Mouse (Mus musculus): ENCODE data around the gene Hoxb5. TPM values are rescaled to one million over a fixed set of nuclear protein-coding genes. Genes with fewer than 3 reads are reported as not detected.

Gene Hoxb5
- polyA plus RNA-seq, 1 experiment from 2014 or later = 33.1 TPM

- WGBS = under 1% methylated on average over 44 of the region's 45 CpGs
- Histone ChIP-seq H3K4me1 (replicated peaks; ENCODE audit: control insufficient read depth, insufficient read depth, low read length) (no peaks in the 10 kb centered on the region), H3K9me3 (ENCODE audit: control insufficient read depth, low read length) (no peaks in the 10 kb centered on the region), H3K27ac (ENCODE audit: low read depth, low read length) (peak overlapping the region; percentile 98), H3K36me3 (ENCODE audit: control insufficient read depth, insufficient read depth, low read length) (no peaks in the 10 kb centered on the region), H3K4me3 (ENCODE audit: low read depth, low read length) (peak overlapping the region; percentile 63), H3K27me3 (ENCODE audit: control insufficient read depth, insufficient read depth, low read length) (peaks cover 78% of the 10 kb centered on the region), H3K9ac (ENCODE audit: low read depth, low read length) (peak overlapping the region; percentile 87), H3K4me2 (replicated peaks; ENCODE audit: low read depth, low read length) (peak overlapping the region; percentile 64)
- DNase-seq (ENCODE audit: low spot score) (no peak), ATAC-seq (ENCODE audit: low FRiP score) (peak; percentile 74)
These were observed 15.4 kb downstream of the Hoxb5 start for GRCm38 (mm10) chr11:96318368-96319070.

GRCm38 (mm10) chr11:96319071-96319902 is 16.2 kb downstream of the Hoxb5 start:
- peak overlapping the region; percentile 98 for H3K27ac ChIP-seq (ENCODE audit: low read depth, low read length)
- DNase-seq (ENCODE audit: low spot score) = no peak
- peak overlapping the region; percentile 63 for H3K4me3 ChIP-seq (ENCODE audit: low read depth, low read length)
- peak overlapping the region; percentile 64 for H3K4me2 ChIP-seq (replicated peaks; ENCODE audit: low read depth, low read length)
- WGBS = under 1% methylated on average over 32 of the region's 34 CpGs
- ATAC-seq (ENCODE audit: low FRiP score) = peak; percentile 62
- H3K9me3 ChIP-seq (ENCODE audit: control insufficient read depth, low read length) = no peaks in the 10 kb centered on the region
- peak overlapping the region; percentile 87 for H3K9ac ChIP-seq (ENCODE audit: low read depth, low read length)
- no peaks in the 10 kb centered on the region for H3K36me3 ChIP-seq (ENCODE audit: control insufficient read depth, insufficient read depth, low read length)
- no peaks in the 10 kb centered on the region for H3K4me1 ChIP-seq (replicated peaks; ENCODE audit: control insufficient read depth, insufficient read depth, low read length)
- peaks cover 75% of the 10 kb centered on the region for H3K27me3 ChIP-seq (ENCODE audit: control insufficient read depth, insufficient read depth, low read length)

- Histone ChIP-seq H3K4me3 (ENCODE audit: low read depth, low read length) (peak overlapping the region; percentile 63), H3K27ac (ENCODE audit: low read depth, low read length) (peak overlapping the region; percentile 98), H3K9ac (ENCODE audit: low read depth, low read length) (peak overlapping the region; percentile 87), H3K4me1 (replicated peaks; ENCODE audit: control insufficient read depth, insufficient read depth, low read length) (no peaks in the 10 kb centered on the region), H3K9me3 (ENCODE audit: control insufficient read depth, low read length) (no peaks in the 10 kb centered on the region), H3K36me3 (ENCODE audit: control insufficient read depth, insufficient read depth, low read length) (no peaks in the 10 kb centered on the region), H3K27me3 (ENCODE audit: control insufficient read depth, insufficient read depth, low read length) (peaks cover 73% of the 10 kb centered on the region), H3K4me2 (replicated peaks; ENCODE audit: low read depth, low read length) (peak overlapping the region; percentile 64)
- DNase-seq (ENCODE audit: low spot score) (no peak), ATAC-seq (ENCODE audit: low FRiP score) (no peak)
- WGBS = under 1% methylated on average over 29 of the region's 29 CpGs
These were observed 16.8 kb downstream of the Hoxb5 start for GRCm38 (mm10) chr11:96319910-96320309.

- H3K27me3 ChIP-seq (ENCODE audit: control insufficient read depth, insufficient read depth, low read length) = peaks cover 73% of the 10 kb centered on the region
- WGBS = under 1% methylated on average over 17 of the region's 17 CpGs
- H3K4me2 ChIP-seq (replicated peaks; ENCODE audit: low read depth, low read length) = peak overlapping the region; percentile 64
- peak overlapping the region; percentile 98 for H3K27ac ChIP-seq (ENCODE audit: low read depth, low read length)
- H3K9me3 ChIP-seq (ENCODE audit: control insufficient read depth, low read length) = no peaks in the 10 kb centered on the region
- peak overlapping the region; percentile 63 for H3K4me3 ChIP-seq (ENCODE audit: low read depth, low read length)
- ATAC-seq (ENCODE audit: low FRiP score) (no peak), DNase-seq (ENCODE audit: low spot score) (no peak)
- no peaks in the 10 kb centered on the region for H3K4me1 ChIP-seq (replicated peaks; ENCODE audit: control insufficient read depth, insufficient read depth, low read length)
- H3K36me3 ChIP-seq (ENCODE audit: control insufficient read depth, insufficient read depth, low read length) = no peaks in the 10 kb centered on the region
- peak overlapping the region; percentile 87 for H3K9ac ChIP-seq (ENCODE audit: low read depth, low read length)
These were observed 17.6 kb downstream of the Hoxb5 start for GRCm38 (mm10) chr11:96320688-96321087.

GRCm38 (mm10) chr11:96321846-96322245 is 18.7 kb downstream of the Hoxb5 start:
- H3K4me3 ChIP-seq (ENCODE audit: low read depth, low read length) = peak overlapping the region; percentile 63

GRCm38 (mm10) chr11:96322738-96323137 is 19.6 kb downstream of the Hoxb5 start:
- peak overlapping the region; percentile 56 for H3K4me3 ChIP-seq (ENCODE audit: low read depth, low read length)
- H3K4me1 ChIP-seq (replicated peaks; ENCODE audit: control insufficient read depth, insufficient read depth, low read length) = no peaks in the 10 kb centered on the region
- ATAC-seq (ENCODE audit: low FRiP score) = no peak
- H3K9ac ChIP-seq (ENCODE audit: low read depth, low read length) = peak overlapping the region; percentile 95
- no peaks in the 10 kb centered on the region for H3K9me3 ChIP-seq (ENCODE audit: control insufficient read depth, low read length)
- peak overlapping the region; percentile 35 for H3K4me2 ChIP-seq (replicated peaks; ENCODE audit: low read depth, low read length)
- DNase-seq (ENCODE audit: low spot score) = no peak
- peaks cover 83% of the 10 kb centered on the region for H3K27me3 ChIP-seq (ENCODE audit: control insufficient read depth, insufficient read depth, low read length)
- peak overlapping the region; percentile 98 for H3K27ac ChIP-seq (ENCODE audit: low read depth, low read length)
- H3K36me3 ChIP-seq (ENCODE audit: control insufficient read depth, insufficient read depth, low read length) = no peaks in the 10 kb centered on the region
- WGBS = 8% methylated on average over 6 of the region's 6 CpGs

More at GRCm38 (mm10) chr11:96321846-96322245, 18.7 kb downstream of the Hoxb5 start:
- H3K4me1 ChIP-seq (replicated peaks; ENCODE audit: control insufficient read depth, insufficient read depth, low read length) = no peaks in the 10 kb centered on the region
- ATAC-seq (ENCODE audit: low FRiP score) = no peak
- H3K9me3 ChIP-seq (ENCODE audit: control insufficient read depth, low read length) = no peaks in the 10 kb centered on the region
- H3K9ac ChIP-seq (ENCODE audit: low read depth, low read length) = peak overlapping the region; percentile 87; the same call in 1 of the 2 replicates
- WGBS = 9% methylated on average over 5 of the region's 5 CpGs
- H3K27me3 ChIP-seq (ENCODE audit: control insufficient read depth, insufficient read depth, low read length) = peaks cover 76% of the 10 kb centered on the region
- peak overlapping the region; percentile 35 for H3K4me2 ChIP-seq (replicated peaks; ENCODE audit: low read depth, low read length)
- DNase-seq (ENCODE audit: low spot score) = no peak
- H3K36me3 ChIP-seq (ENCODE audit: control insufficient read depth, insufficient read depth, low read length) = no peaks in the 10 kb centered on the region
- peak overlapping the region; percentile 98 for H3K27ac ChIP-seq (ENCODE audit: low read depth, low read length)

- Histone ChIP-seq H3K4me2 (replicated peaks; ENCODE audit: low read depth, low read length) (peak within 1 kb of the TSS; percentile 35), H3K9ac (ENCODE audit: low read depth, low read length) (peak within 1 kb of the TSS; percentile 95), H3K4me1 (replicated peaks; ENCODE audit: control insufficient read depth, insufficient read depth, low read length) (no peaks in the 10 kb centered on the region), H3K36me3 (ENCODE audit: control insufficient read depth, insufficient read depth, low read length) (no peaks in the 10 kb centered on the region), H3K27me3 (ENCODE audit: control insufficient read depth, insufficient read depth, low read length) (peaks cover 83% of the 10 kb centered on the region), H3K4me3 (ENCODE audit: low read depth, low read length) (peak within 1 kb of the TSS; percentile 56), H3K9me3 (ENCODE audit: control insufficient read depth, low read length) (no peaks in the 10 kb centered on the region), H3K27ac (ENCODE audit: low read depth, low read length) (peak within 1 kb of the TSS; percentile 98)
- 3% methylated on average over 10 of the region's 10 CpGs for WGBS
- ATAC-seq (ENCODE audit: low FRiP score) = no peak
- no peak for DNase-seq (ENCODE audit: low spot score)
These were observed 20.0 kb downstream of the Hoxb5 start, which contains the start of gene Hoxb3 for GRCm38 (mm10) chr11:96323154-96323553. Gene Hoxb3 (plus strand): TSS chr11:96323326.

- Histone ChIP-seq H3K9ac (ENCODE audit: low read depth, low read length) (peak overlapping the region; percentile 95), H3K9me3 (ENCODE audit: control insufficient read depth, low read length) (no peaks in the 10 kb centered on the region), H3K4me3 (ENCODE audit: low read depth, low read length) (peak overlapping the region; percentile 56), H3K27ac (ENCODE audit: low read depth, low read length) (peak overlapping the region; percentile 98), H3K4me2 (replicated peaks; ENCODE audit: low read depth, low read length) (peak overlapping the region; percentile 30), H3K27me3 (ENCODE audit: control insufficient read depth, insufficient read depth, low read length) (peaks cover 79% of the 10 kb centered on the region), H3K4me1 (replicated peaks; ENCODE audit: control insufficient read depth, insufficient read depth, low read length) (no peaks in the 10 kb centered on the region), H3K36me3 (ENCODE audit: control insufficient read depth, insufficient read depth, low read length) (no peaks in the 10 kb centered on the region)
- WGBS = 0% methylated on average over 5 of the region's 5 CpGs
- no peak for ATAC-seq (ENCODE audit: low FRiP score)
- peak; percentile 64 for DNase-seq (ENCODE audit: low spot score)
These were observed 21.0 kb downstream of the Hoxb5 start for GRCm38 (mm10) chr11:96324125-96324524.

All from hindbrain, embryonic 11.5 days (tissue).